Mouse (Mus musculus): ENCODE data around the gene Hoxb3.

GRCm38 (mm10) chr11:96296997-96297396 is 26.1 kb upstream of the Hoxb3 start:
- TF ChIP-seq POLR2A (IDR thresholded peaks at IDR 0.05; ENCODE audit: extremely low read depth, insufficient read depth, low read length), result no peak
- TF ChIP-seq CTCF (IDR thresholded peaks at IDR 0.05; ENCODE audit: extremely low read depth, insufficient read depth, low read length), result no peak
